Mouse (Mus musculus) E14TG2a.4 (cell line): ENCODE data around the gene Btg1-ps2.

Source experiments
- CTCF ChIP-seq: conservative IDR thresholded peaks from 2 replicates; pipeline ENCODE4 v1.5.1; 2014; ENCODE audit warnings: low read length
- NANOG ChIP-seq: IDR thresholded peaks from 2 replicates; pipeline ENCODE4 v1.6.1; 2014; ENCODE audit warnings: borderline replicate concordance, low read length, mixed read lengths

DNA sequence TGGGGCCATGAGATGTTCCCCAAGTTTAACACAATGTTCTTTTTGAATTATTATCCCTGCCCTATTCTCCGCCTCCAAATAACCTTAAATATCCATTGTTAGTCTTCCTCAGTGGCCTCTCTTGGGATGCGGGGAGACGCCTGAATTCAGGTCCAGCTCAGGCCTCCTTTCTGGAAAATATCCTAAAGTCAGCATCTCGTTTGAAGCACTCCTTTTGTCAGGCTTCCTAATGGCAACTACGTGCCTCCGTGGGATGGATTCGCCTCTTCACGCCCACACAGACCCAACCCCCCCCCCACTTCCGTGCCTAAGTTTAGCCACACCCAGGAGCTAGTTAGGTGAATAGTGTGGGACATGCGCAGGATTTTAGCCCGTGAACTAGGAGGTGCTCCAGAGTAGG lies 23.3 kb upstream of the Btg1-ps2 start, which contains the start of gene Rhox10:
- TF ChIP-seq CTCF = no peak
- no peak for TF ChIP-seq NANOG
